Comparison of ENCODE assay signal across 10 mouse cellular contexts in genomic region chr2:90574536-90574935, GRCm38 (mm10). TPM values are rescaled to one million over a fixed set of nuclear protein-coding genes. Genes with fewer than 3 reads are reported as not detected.
DNase-seq lines count a peak whose midpoint lies in the region; ATAC-seq and TF ChIP-seq lines count a peak whose summit lies in the region.
"Had no signal": no experiment of that assay in that cellular context is flagged by ENCODE, and none has a peak within 500 bp of the region (broad histone marks: within the 10 kb centered on the region; RNA-seq: fewer than 3 reads in every experiment).

No protein-coding gene starts in this region.

- no peaks in the 10 kb centered on the region; the same call in 1 of the 2 replicates for H3K27me3 ChIP-seq in heart, embryonic 12.5 days (replicated peaks)
- H3K27me3 ChIP-seq in lung, embryonic 14.5 days (ENCODE audit: insufficient read depth, low read length): no peaks in the 10 kb centered on the region
- 0 out of 2 replicates have a peak, but pooled peaks cover 3% of the 10 kb centered on the region for H3K27me3 ChIP-seq in embryonic facial prominence, embryonic 10.5 days (replicated peaks; ENCODE audit: low read depth, poor library complexity, severe bottlenecking)

- no peaks in the 10 kb centered on the region for H3K9me3 ChIP-seq in heart, embryonic 12.5 days (replicated peaks)
- no peaks in the 10 kb centered on the region for H3K9me3 ChIP-seq in lung, embryonic 14.5 days (ENCODE audit: low read depth, low read length)
- no peaks in the 10 kb centered on the region for H3K9me3 ChIP-seq in embryonic facial prominence, embryonic 10.5 days
- H3K9me3 ChIP-seq: limb, embryonic 10.5 days had no signal

- peak overlapping the region; percentile 60 for H3K4me2 ChIP-seq in heart, embryonic 12.5 days
- peak overlapping the region; percentile 8; the same call in 1 of the 2 replicates for H3K4me2 ChIP-seq in lung, embryonic 14.5 days

- 0 out of 2 replicates have a peak overlapping the region, but pooled peaks have one; percentile 2 for H3K9ac ChIP-seq in heart, embryonic 12.5 days
- H3K9ac ChIP-seq in lung, embryonic 14.5 days: no peak overlapping the region

- no peak for ATAC-seq in heart, embryonic 12.5 days (ENCODE audit: insufficient number of reproducible peaks, low FRiP score)
- no peak for ATAC-seq in lung, embryonic 14.5 days (ENCODE audit: insufficient read depth)

- peak overlapping the region; percentile 19 for H3K4me3 ChIP-seq in heart, embryonic 12.5 days
- H3K4me3 ChIP-seq in lung, embryonic 14.5 days (ENCODE audit: low read depth, low read length): no peak overlapping the region
- H3K4me3 ChIP-seq in embryonic facial prominence, embryonic 10.5 days: peak overlapping the region; percentile 16; the same call in 1 of the 2 replicates
- no peak overlapping the region for H3K4me3 ChIP-seq in macrophage (ENCODE audit: inconsistent target)
- H3K4me3 ChIP-seq: limb, embryonic 10.5 days had no signal

- H3K36me3 ChIP-seq in heart, embryonic 12.5 days: no peaks in the 10 kb centered on the region
- no peaks in the 10 kb centered on the region for H3K36me3 ChIP-seq in lung, embryonic 14.5 days (ENCODE audit: insufficient read depth)
- H3K36me3 ChIP-seq in embryonic facial prominence, embryonic 10.5 days (replicated peaks): no peaks in the 10 kb centered on the region
- H3K36me3 ChIP-seq in macrophage (ENCODE audit: inconsistent target): no peaks in the 10 kb centered on the region
- H3K36me3 ChIP-seq: limb, embryonic 10.5 days had no signal

- H3K79me2 ChIP-seq in macrophage (ENCODE audit: inconsistent target): peaks cover 86% of the 10 kb centered on the region

- intact Hi-C loops in heart, postnatal 14 days (cut with DNase I): no loop called here
- intact Hi-C loops in left cerebral cortex, postnatal 4 days (cut with DNase I): no loop called here

- peaks cover 25% of the 10 kb centered on the region for H3K4me1 ChIP-seq in heart, embryonic 12.5 days (replicated peaks)
- peaks cover 4% of the 10 kb centered on the region; the same call in 1 of the 2 replicates for H3K4me1 ChIP-seq in lung, embryonic 14.5 days (ENCODE audit: insufficient read depth)
- H3K4me1 ChIP-seq in embryonic facial prominence, embryonic 10.5 days: peaks cover 30% of the 10 kb centered on the region

- no peak for DNase-seq in heart, postnatal 14 days
- DNase-seq in lung, embryonic 14.5 days: no peak
- DNase-seq in lung, postnatal 4 days: no peak
- no peak for DNase-seq in embryonic facial prominence, embryonic 10.5 days (ENCODE audit: low spot score)
- DNase-seq in thymus, postnatal 14 days: no peak
- no peak for DNase-seq in left cerebral cortex, postnatal 4 days
- DNase-seq: gastrocnemius, postnatal 25 days had no signal

- H3K27ac ChIP-seq in heart, embryonic 12.5 days (ENCODE audit: poor library complexity, severe bottlenecking): no peak overlapping the region
- no peak overlapping the region for H3K27ac ChIP-seq in lung, embryonic 14.5 days (ENCODE audit: low read depth)
- 0 out of 2 replicates have a peak overlapping the region, but pooled peaks have one; percentile 35 for H3K27ac ChIP-seq in embryonic facial prominence, embryonic 10.5 days (replicated peaks)
- peak overlapping the region; percentile 97 for H3K27ac ChIP-seq in macrophage
- H3K27ac ChIP-seq: limb, embryonic 10.5 days had no signal

- TF ChIP-seq CTCF in lung, embryonic 14.5 days (IDR thresholded peaks at IDR 0.05; ENCODE audit: low read depth): no peak

- 59% methylated on average over 8 of the region's 8 CpGs for WGBS in heart, embryonic 12.5 days
- 63% methylated on average over 8 of the region's 8 CpGs for WGBS in lung, embryonic 14.5 days
- 61% methylated on average over 8 of the region's 8 CpGs for WGBS in embryonic facial prominence, embryonic 10.5 days
- WGBS in macrophage (ENCODE audit: missing documents): 39% methylated on average over 7 of the region's 8 CpGs

RNA-seq across cellular contexts. Expression of gene Ptprj, which starts 5.9 kb away (rescaled TPM):
- 1.6 and 2.0 TPM in 2 replicates for polyA plus RNA-seq in heart, embryonic 12.5 days (2016; fragmentation: Nextera tagmentation; extraction: Ambion mirVana)
- total RNA-seq in heart, postnatal 14 days (2021): 1 to 10 TPM; 9.0 to 9.1 TPM
- 4.9 and 5.4 TPM in 2 replicates for polyA plus RNA-seq in lung, embryonic 14.5 days (2014; fragmentation: Nextera tagmentation; extraction: Ambion mirVana)
- polyA plus RNA-seq in embryonic facial prominence, embryonic 10.5 days (2016; fragmentation: Nextera tagmentation; extraction: Ambion mirVana): 2.4 and 2.7 TPM in 2 replicates
- 100 to 1,000 TPM; 126 to 596 (median 231) TPM for total RNA-seq in macrophage (2018; cell fraction: chromatin; rRNA removed)
- total RNA-seq in macrophage (2018; cell fraction: cytosol; rRNA removed): 100 to 1,000 TPM; 160 to 376 (median 210) TPM
- 100 to 1,000 TPM; 188 to 661 (median 403) TPM for total RNA-seq in macrophage (2018; cell fraction: nucleus; rRNA removed)
- polyA plus RNA-seq in macrophage (2018): 88.7 to 130 TPM (median 125 TPM) in 3 replicates
- total RNA-seq in left cerebral cortex, postnatal 4 days (2021): 10 to 100 TPM; 50.8 to 51.2 TPM

Comparison
In these comparisons a context has a peak if more than half of its experiments do, and no peak if none do; other contexts are left out.
1. H3K27ac ChIP-seq: peak in embryonic facial prominence, embryonic 10.5 days (single experiment) and macrophage (single experiment); none in heart, embryonic 12.5 days (single experiment) and lung, embryonic 14.5 days (single experiment).
2. H3K4me3 ChIP-seq: peak in heart, embryonic 12.5 days (single experiment) and embryonic facial prominence, embryonic 10.5 days (single experiment); none in lung, embryonic 14.5 days (single experiment) and macrophage (single experiment).
3. RNA of gene Ptprj, which starts 5.9 kb away (polyA plus RNA-seq): 88.7 to 130 TPM in macrophage; 4.9 to 5.4 TPM in lung, embryonic 14.5 days, 2.4 to 2.7 TPM in embryonic facial prominence, embryonic 10.5 days and 1.6 to 2.0 TPM in heart, embryonic 12.5 days; every median in the first group is over 10 times any median in the second.